Mouse (Mus musculus): Measurements from ENCODE around the gene Bsx.

- TF ChIP-seq MAX (IDR thresholded peaks at IDR 0.05; ENCODE audit: low read depth) = no peak
- TF ChIP-seq MYOD1 (IDR thresholded peaks at IDR 0.05; ENCODE audit: control insufficient read depth in 1 of 3, insufficient read length in 2 of 3, low read depth in 2 of 3) = no peak
- TF ChIP-seq USF1 (IDR thresholded peaks at IDR 0.05; ENCODE audit: low read depth) = no peak
- TF ChIP-seq CEBPB (IDR thresholded peaks at IDR 0.05; ENCODE audit: insufficient read depth, poor library complexity, severe bottlenecking) = no peak
Measured at GRCm38 (mm10) chr9:40871369-40872155, 2.4 kb upstream of the Bsx start.
